Mouse (Mus musculus) cerebellum, adult 8-10 months (tissue): ENCODE measurements around the gene Fars2.
"Not testable (repeated sequence)": the region's sequence is repeated elsewhere in the genome, so short reads cannot be mapped to it uniquely, and the experiment has no call there.

Experiments used
- DNase-seq: peaks from one replicate; pipeline ENCODE4 v3.0.0; 2022

Fars2 gene

DNA sequence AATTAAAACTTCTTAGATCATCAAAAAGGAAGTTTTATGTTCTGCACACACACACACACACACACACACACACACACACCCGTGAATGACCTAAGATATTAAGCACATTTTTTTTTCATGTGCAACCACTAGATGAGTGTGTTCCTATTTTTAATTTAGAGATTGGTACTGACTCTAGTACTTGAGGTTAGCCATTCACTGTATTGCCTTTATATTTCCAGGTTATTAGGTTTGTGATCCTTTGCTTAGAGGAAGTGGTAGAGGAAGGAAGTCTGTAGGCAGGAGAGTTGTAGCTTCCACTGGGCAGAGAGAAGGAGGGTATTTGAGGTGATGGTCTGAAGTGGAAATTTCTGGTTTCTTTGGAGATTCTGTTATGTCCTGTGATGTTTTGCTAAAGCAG is 28.4 kb downstream of the Fars2 start:
- no peak for DNase-seq

DNA sequence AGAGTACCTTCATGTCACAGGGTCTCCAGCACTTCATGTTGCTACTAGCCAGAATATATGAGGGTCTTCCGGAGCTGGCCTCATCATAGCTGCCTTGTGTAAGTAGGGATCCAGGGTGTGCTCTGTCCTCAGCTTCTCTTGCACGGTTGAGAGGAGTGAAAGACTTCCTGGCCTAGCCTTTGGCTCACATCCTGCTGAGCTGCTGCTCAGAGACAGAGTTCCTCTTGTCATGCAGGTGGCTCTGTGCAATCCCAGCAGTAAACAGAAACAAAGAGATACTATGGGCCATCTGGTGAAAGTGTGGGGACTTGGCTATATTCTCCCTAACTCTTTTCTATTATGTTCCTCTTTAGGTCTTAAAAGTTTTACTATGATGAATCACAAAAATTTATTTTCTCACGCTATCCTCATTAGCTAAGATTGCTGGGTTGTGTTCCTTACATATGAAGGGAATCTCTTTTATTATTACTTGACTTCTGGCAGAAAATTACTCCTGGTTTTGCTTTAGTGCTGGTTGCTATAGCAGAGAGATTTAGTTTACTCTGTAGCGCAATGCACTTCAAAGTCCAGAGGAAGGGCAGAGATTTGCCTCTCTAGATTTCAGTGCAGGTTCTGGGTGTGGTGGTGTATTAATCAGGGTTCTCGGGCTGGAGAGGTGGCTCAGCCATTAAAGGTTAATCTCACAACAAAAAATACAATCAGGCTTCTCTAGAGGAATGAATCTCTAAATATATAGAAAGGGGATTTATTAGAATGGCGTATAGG is 32.1 kb downstream of the Fars2 start:
- no peak for DNase-seq

DNA sequence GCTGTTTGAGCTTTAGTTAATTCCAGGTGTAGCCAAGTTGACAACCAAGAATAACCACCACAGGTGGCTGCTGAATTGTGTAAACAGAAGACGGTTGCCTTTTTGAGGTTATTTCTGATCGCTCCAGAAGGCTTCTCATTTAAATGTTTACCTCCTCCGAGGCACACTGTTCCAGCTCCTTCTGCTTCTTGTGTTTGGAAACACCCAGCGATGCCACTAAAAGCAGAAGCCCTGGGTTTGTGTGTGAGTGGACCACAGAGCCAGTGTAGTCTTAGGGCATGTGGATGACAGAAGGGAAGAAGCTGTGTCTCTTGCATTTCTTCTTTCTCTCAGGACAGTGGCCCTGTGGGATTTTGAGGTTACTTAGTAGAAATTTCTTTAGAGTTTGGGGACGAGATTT is 33.1 kb downstream of the Fars2 start:
- no peak for DNase-seq

DNA sequence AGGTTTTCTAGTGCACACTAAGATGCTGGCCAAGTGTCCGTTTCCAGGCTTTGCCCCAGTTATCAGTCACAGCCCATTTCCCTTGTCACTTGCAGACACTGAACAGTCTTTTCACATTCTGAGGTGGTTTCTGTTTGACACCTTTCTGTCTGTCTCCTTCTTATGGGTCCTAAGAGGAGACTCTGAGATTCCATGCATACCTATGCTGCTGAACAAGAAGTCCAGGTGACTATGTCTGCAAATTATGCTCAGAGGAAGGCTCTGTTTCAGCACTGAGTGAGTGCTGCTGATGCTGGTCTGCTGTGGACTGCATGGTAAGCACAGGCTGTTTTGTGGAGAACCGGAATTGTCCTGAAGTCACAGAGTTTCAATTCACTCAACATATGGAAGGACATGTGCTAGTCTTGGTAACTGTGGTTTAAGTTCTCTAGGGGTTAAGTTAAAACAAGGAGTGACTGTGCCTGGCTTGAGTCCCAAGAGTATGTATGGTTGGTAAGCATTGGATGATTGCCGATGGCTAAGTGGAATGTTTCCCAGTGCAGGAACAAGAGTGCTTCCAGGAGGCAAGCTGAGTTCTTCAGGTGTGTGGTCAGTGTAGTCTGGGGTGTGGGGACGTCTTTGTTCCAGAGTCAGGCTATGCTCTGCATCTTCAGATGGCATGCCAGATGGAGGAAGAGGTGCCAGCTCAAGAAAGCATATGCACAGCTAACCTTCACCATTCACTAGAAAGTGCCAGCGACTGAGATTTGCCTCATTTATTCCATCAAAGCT is 35.7 kb downstream of the Fars2 start:
- peak; percentile 33 for DNase-seq

DNA sequence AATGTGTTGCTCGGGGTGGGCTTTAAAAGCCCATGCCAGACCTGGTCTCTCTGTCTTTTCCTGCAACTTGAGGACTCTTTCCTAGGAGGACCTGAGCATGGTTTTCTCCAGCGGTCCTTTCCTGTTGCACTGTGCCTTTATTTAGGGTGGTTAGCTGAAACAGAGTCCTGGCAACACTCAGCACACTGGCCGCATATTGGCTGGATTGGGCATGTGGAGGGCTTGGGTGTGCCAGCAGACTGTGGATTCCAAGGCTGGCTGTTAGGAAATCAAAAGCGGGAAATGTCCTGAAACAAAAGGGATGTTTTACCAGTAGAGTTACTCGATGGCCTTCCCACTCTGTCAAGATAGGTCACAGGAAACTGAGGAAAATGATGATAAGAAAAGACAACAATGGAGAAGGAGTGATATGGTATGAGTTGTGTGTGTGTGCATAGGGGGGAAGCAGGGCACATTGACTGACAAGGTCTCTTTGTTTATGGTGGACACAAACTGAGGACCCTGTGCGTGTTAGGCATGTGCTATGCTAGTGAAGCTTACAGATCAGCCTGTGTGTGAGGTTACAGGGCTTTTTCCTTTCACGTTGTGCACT is 39.2 kb downstream of the Fars2 start:
- no peak for DNase-seq

DNA sequence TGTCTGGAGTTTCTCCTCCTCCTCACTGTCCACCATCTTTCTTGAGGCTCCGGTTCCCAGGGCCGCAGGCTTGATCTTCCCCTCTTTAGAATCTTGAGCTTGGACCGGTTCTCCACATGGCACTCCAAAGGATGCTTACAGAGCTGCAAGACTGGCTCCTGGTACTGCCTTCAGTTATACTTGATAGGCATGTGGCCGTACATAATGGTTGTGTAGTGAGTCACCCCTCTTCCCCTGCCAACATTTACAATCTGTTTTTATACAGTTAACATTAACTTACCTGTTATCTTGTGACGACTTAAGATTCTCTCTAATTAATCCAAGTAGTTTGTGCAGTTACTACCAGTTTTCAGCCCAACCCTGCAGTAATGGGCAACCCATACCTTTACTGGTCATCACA is 46.2 kb downstream of the Fars2 start:
- no peak for DNase-seq

DNA sequence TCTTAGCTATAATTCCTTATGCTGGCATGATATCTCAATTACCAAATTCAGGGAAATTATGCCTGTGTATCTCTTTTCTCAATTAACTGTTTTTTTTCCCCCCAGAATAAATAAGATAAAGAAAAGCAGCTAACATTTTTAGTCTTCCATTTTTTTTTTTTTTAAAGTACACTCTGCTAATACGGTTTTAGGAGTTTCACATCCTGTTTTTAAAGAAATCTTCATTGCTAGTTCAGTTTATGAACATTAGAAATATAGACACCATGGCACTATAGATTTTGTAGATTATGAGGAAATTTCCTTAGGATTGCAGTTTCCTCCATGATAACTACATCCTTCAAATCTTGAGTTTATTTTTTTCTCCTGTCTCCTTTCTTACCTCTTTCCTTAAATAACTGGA is 46.7 kb downstream of the Fars2 start:
- DNase-seq: no peak

DNA sequence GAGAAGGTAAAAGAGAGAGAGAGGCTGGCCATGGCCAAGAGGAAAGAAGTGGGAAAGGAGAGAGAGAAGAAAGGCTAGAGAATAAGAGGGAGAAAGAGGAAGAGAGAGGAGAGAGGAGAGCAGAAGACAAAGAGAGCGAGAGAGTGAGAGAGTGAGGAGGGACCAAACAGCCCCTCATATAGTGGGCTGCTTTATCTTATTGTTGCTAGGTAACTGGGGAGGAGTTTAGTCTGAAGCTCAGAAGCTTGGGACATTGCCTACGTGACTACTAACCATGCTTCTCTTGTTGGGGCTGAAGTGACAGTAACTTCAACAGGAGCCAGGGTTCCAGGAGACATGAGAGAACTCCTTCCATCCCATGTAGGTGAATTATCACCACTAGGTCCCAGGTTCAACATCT is 55.8 kb downstream of the Fars2 start:
- DNase-seq: not testable (repeated sequence)

DNA sequence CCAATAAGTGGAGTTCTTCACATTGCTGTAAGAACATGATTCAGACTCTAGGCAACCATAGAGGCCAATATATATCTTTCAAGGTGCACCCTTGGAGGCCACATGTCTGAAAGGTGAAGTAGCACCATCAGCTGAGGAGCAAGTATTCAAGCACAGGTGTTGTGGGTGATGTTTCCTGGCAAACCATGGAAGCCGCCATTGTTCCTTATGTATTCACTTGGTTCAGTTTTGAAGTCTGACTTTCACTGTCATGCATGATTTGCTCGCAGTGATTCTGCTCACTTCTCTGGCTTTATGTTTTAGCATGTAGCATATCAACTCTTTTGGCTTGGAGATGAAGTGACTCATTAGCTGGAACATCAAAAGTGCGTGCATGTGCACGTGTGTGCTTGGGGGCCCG is 56.9 kb downstream of the Fars2 start:
- no peak for DNase-seq

DNA sequence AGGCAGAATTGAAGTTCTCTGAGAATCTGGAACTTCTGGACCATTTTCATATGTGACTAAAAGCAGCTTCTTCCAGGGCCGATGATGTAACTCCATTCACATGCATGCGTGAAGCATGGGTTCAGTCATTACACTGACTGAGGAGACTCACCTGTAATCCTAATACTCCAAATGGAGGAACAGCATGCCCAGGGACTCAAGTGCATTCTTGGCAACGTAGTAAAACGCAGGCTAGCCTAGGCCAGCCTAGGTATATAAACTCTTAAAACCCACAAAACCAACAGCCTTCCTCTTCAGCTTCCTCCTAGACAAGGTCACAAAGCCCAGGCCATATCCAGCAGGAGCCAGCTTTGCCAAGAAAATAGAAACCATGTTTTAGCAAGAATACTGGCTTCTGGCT is 57.6 kb downstream of the Fars2 start:
- DNase-seq: no peak

DNA sequence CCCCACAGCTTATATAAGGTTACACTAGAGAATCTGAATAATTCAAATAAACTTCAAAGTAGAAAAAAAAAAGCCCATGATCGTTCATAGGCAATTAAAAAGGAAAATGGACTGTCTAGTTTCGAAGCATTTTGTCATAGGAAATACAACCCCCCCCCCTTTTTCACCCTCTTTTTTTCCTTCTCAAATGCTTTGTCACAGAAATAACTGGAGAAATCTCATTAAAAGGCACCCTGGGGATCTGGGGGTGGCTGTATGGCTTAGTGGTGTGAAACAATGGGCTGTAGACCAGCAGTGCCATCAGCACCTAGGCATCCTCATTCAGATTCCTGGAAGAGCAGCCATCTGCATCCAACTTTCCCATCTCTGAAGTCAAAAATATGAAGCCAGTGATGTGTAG is 64.0 kb downstream of the Fars2 start:
- no peak for DNase-seq

DNA sequence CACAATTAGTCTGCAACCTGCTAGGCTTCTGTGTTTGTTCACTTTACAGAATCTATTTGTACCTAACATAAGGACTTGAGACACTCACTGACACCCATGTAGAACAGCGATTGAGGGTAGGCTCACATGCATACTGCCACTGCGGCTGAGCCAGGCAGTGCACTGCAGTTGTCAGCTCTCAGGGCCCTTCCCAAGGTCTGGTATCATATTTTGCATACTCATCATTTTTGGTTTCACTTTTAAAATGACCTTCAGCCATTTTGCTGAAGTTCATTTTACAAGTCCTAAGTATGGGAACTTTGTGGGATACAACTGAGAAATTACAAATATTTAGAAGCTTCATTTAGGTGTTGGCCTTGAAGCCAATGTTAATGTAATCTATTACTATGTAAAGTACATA is 73.4 kb downstream of the Fars2 start:
- DNase-seq: no peak

DNA sequence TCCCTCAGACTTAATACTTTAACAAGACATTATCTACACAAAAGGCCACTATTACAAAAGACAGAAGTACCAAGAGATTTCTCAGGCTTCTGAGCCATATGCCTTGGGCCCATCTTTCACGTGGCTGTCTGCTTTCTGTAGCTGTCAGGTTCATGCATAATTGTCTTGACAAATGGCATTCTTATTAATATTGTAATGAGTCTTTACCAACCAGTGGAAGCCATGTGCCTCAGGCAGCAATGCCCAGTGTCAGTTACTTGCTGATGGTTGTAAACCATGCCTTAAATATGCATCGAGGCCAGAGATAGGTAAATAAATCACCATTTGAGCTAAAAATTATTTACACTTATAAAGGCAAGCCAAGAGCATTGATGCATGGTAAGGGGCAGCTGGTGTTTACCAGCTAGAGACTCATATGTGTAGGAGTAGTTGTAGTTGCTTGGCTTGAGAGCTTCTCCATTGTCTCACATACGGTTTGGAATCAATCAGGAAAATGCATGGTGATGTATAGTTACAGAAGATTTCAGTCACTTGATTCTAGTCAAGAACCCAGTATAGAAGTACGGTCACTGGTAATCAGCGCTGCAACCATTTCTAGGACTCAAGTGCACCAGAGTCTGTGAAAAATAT is 76.4 kb downstream of the Fars2 start:
- no peak for DNase-seq

DNA sequence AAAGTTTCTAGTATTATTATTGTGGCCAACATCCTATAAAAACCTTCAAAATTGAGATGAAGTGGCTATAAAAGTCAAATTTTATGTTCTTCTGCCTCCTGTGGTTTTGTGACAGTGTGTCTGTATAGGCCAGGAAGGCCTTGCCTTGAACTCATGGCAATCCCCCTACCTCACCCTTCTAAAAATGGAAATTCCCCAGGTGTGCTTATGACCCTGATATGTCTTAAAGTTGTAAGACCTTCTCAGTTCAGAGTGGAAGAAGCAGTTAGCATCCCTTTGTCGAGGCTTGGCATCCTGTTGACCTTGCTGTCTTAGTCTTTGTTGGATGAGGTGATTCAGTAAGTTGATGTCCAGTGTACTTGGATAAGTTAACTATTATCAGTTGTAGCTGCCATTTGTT is 82.1 kb downstream of the Fars2 start:
- no peak for DNase-seq

DNA sequence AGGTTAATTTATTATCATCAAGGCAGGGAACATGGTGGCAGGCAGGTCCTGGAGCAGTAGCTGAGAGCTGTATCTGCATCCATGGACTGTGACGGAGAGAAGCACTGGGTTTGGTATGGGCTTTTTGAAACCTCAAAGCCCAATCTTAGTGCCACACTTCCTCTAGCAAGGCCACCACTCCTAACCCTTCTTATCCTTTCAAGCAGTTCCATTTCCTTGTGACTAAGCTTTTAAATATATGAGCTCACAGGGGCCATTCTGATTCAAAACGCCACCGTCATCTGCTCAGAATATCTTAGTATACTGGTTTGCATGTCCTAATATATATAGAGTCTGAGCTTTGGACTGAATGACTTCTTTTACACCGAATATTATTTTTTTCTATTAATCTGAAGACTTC is 83.2 kb downstream of the Fars2 start:
- no peak for DNase-seq

DNA sequence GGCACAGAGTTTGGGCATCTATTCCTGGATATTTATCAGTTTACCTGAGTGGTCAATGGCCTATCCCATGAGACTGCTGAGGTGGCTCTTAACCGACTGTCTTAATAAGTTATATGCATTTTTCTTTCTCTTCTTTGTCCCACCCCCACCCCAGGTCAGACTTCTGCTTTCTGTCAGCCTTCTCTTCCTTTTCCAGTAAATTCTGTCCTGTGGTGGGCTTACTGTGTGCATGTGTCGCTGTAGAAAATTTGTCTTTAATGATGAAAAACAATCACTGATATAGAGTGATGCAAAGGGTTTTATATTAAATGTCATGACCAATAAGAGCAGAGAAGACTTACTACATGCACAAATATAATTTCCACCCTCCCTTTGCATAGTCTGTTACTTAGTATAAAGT is 85.3 kb downstream of the Fars2 start:
- no peak for DNase-seq

DNA sequence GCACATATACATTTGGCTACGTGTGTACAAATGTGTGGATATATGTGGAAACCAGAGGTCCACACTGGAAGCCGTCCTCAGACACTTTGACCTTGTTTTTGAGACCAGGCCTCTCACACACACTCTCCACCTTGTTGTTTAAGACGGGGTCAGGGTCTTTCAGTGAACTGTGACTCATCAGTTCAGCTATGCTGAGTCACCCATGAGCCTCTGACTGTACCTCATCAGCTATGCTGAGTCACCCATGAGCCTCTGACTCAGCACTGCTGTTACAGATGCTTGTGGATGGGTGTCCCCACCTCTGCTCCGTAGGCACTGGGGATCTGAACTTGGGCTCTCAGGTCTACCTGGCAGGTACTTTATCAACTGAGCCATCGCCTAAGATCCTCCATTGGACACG is 85.8 kb downstream of the Fars2 start:
- no peak for DNase-seq

DNA sequence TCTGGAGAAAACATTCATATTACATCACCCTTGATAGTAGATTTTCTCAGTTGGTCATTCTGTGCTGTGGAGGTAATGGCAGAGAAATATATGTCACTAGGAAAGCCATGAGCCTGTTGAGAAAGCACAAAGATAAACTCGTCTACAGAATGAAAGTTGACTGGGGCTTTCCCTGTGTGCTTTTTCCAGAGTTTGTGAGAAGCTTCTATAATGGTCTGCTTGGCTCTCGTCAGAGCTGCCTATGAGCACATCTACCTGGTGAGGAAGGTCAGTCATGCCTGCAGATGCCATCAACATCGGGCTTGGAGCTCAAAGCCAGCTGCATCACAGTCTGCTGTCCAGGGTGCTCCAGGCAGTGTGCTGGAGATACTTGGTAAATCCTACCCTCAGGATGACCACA is 87.1 kb downstream of the Fars2 start:
- no peak for DNase-seq

DNA sequence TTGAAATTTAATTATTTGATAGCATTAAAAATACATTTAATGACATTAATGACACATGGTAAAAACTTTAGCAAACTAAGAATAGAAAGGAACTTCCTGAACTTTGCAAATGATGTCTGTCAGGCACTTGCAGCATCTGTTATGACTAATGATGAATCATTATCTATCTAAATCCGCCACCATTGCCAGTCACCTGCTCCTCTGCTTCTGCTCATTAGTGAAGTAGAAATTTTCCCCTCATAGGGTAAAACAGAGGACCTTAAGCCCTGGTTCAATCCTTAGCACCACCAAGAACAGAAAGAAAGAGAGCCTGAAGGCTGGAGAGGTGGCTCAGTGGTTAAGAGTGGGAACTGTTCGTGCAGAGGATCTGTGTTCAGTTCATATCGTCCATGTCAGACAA is 93.8 kb downstream of the Fars2 start:
- DNase-seq: no peak

DNA sequence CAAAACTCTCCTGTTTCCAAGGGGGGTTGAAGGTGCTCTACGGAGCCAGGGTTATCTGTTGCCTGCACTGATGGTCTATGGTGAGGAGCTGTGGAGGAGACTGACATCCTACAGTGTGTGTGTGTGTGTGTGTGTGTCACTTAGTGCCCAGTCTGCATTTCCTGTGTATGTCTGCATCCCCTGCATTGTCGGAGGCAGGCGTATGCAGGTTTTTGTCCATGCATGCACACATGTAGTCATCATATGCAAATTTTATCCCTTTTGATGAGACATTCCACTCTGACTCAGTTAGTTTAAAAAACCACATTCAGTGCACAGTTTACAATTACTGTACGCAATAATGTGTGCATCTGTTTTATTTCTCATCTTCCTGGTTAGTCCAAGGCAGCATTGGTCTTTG is 96.8 kb downstream of the Fars2 start:
- DNase-seq: no peak

DNA sequence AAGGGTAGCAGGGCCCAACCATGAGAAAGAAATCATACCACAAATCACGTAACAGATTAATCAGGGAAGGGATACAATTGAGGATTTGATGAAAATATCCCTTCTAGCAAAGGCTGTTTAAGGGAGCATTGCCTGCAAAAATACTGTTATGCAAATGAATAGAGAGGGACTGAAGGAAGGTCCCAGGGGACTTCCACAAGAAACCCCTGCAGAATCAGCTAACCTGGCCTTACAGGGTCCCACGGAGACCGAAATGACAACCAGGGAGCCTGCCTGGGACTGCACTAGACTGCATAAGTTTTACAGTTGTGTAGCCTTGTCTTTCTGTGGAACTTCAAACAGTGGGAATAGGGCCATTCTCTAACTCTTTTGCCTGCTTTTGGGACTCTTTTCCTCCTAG is 98.8 kb downstream of the Fars2 start:
- DNase-seq: no peak

DNA sequence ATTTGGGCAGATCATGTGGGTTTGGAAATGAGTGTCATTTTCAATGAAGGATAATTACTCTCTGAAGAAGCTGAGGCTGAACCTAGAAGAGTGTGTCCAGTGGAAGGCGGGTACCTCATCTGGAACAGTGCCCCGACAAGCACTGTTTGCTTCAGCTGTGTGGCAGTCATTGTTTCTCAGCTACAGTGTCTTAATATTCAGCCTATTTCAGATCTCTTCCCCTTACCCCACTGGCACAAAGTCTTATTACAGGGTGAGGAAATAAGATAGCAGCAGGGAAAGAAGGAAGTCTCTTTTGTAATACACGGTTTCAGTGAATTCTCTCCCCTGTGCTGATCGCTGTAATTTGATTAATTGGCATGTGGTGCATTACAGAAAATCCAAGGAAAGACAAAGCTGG is 101.1 kb downstream of the Fars2 start:
- no peak for DNase-seq

DNA sequence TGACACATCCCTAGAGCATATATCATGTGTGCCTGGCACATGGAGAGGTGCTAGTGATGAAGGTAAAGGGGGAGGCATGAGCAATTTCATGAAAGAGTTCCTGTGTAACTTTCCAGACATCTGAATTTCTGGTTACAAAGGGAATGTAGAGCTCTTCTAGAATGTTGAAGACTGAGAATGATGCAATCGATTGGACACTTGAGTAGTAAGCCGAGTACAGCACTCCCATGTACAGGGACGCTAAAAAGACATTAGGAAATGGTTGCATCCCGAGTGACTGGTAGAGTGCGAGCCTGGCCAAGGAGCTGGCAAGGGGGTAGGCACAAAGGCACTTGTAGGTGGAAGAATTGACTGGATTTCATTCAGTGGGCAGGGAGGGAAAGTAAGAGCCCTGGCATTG is 102.3 kb downstream of the Fars2 start:
- no peak for DNase-seq

DNA sequence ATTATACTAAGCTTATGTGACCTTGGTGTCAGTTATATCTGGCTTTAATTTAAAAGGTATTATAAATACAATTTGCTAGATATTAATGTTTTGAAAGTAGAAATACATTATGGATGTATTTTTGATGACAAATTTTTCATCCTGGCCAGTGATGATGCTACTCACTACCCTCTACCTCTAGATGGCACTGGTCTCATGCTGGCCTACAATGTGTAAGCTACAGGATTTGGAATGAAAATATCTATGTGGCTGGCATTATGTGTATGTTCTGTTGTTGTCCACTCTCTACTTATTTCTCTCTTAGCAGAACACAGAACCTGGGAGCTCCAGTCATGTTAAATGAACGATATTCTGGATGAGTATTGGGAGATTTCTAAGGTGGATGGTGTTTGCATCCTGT is 104.7 kb downstream of the Fars2 start:
- DNase-seq: no peak
